ENCODE assay signal across 15 mouse cellular contexts in the genomic region with DNA sequence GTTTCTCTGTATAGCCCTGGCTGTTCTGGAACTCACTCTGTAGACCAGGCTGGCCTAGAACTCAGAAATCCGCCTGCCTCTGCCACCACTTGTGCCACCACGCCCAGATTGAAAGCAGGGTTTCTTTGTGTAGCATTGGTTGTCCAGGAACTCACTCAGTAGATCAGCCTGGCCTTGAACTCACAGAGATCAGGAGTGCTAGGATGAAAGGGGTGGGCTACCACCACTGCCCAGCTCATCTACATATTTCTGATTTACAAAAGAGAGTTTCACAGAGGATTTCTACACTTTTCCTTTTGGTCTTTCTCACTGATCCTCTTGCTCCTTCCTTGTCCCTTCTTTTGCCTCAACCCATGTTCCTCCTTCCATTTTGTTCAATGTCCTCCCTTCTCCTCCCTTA. TPM values are rescaled to one million over a fixed set of nuclear protein-coding genes. Genes with fewer than 3 reads are reported as not detected.
"Had no signal": no experiment of that assay in that cellular context is flagged by ENCODE, and none has a peak within 500 bp of the region (broad histone marks: within the 10 kb centered on the region; RNA-seq: fewer than 3 reads in every experiment).

No protein-coding gene starts in this region.

- DNase-seq: lung, adult 18-20 months; lung, embryonic 14.5 days; lung, postnatal 10 days; lung, postnatal 4 days; midbrain, embryonic 14.5 days; retina, postnatal 1 day; right cerebral cortex, adult 18-20 months; right cerebral cortex, postnatal 25 days; right cerebral cortex, postnatal 4 days; spleen, adult 18-20 months; thymus, adult 18-20 months; thymus, postnatal 14 days; thymus, postnatal 36 days had no signal

RNA-seq across cellular contexts. Expression of a gene that starts 53.1 kb away (rescaled TPM):
- total RNA-seq: megakaryocyte, adult 5-6 weeks; megakaryocyte-erythroid progenitor cell, adult 5-6 weeks had no signal
